Mouse (Mus musculus) stomach, embryonic 14.5 days (tissue): ENCODE measurements around the gene Fstl3. TPM values are rescaled to one million over a fixed set of nuclear protein-coding genes. Genes with fewer than 3 reads are reported as not detected.

Experiments used
- ATAC-seq: fragments of 200-750 bp; cut with Nextera tagmentation; 2 replicates; pipeline ENCODE4 v1.8.0; 2017; ENCODE audit warnings: low read depth, moderate TSS enrichment; ENCODE audit not compliant: insufficient number of reproducible peaks, insufficient read depth, low FRiP score
- H3K27ac ChIP-seq: fragments of 300-500 bp; sonication (generic); 2 replicates; pipeline ENCODE4 v1.5.1; 2014; ENCODE audit warnings: mild to moderate bottlenecking, low read length, moderate library complexity, mixed read lengths
- H3K27me3 ChIP-seq: fragments of 300-500 bp; sonication (generic); 2 replicates; pipeline ENCODE4 v1.6.1; 2014; ENCODE audit warnings: low read length, control low read depth, mixed read lengths; ENCODE audit not compliant: control insufficient read depth, insufficient read depth
- H3K36me3 ChIP-seq: fragments of 300-500 bp; sonication (generic); 2 replicates; pipeline ENCODE4 v1.6.1; 2014; ENCODE audit warnings: mild to moderate bottlenecking, control low read depth, low read length, moderate library complexity, mixed read lengths; ENCODE audit not compliant: control insufficient read depth, insufficient read depth
- H3K4me1 ChIP-seq: fragments of 300-500 bp; sonication (generic); 2 replicates; pipeline ENCODE4 v1.6.1; 2014; ENCODE audit warnings: low read length, control low read depth, mixed read lengths; ENCODE audit not compliant: control insufficient read depth, insufficient read depth
- H3K4me2 ChIP-seq: fragments of 300-500 bp; sonication (generic); replicated peaks from 2 replicates; pipeline ENCODE4 v1.6.1; 2014; ENCODE audit warnings: low read depth, low read length, control low read depth
- H3K4me3 ChIP-seq: fragments of 300-500 bp; sonication (generic); 2 replicates; pipeline ENCODE4 v1.5.1; 2014; ENCODE audit warnings: low read depth, low read length, control low read depth
- H3K9ac ChIP-seq: fragments of 300-500 bp; sonication (generic); replicated peaks from 2 replicates; pipeline ENCODE4 v1.6.1; 2014; ENCODE audit warnings: low read depth, mild to moderate bottlenecking, control low read depth, low read length, moderate library complexity, mixed read lengths
- H3K9me3 ChIP-seq: fragments of 300-500 bp; sonication (generic); 2 replicates; pipeline ENCODE4 v1.6.1; 2016; ENCODE audit warnings: low read depth, low read length, control low read depth; ENCODE audit not compliant: control insufficient read depth
- WGBS: fragments of 180-500 bp; shearing (Covaris S2); extraction: QIAGEN DNeasy Blood & Tissue Kit; methylation state at CpG from one replicate; pipeline ENCODE4 v1.1.7; 2014; 5-methylcytosine and 5-hydroxymethylcytosine counted together
- polyA plus RNA-seq: library from polyadenylated mRNA; unstranded; fragments of >200 nt; fragmentation: Nextera tagmentation; extraction: Ambion mirVana; gene quantifications from 2 replicates; pipeline ENCODE4 v1.2.1, GENCODE M21; 2014

Fstl3 gene
- polyA plus RNA-seq, 1 experiment from 2014 or later = 9.0 TPM

- Histone ChIP-seq H3K36me3 (peaks cover 9% of the 10 kb centered on the region; the same call in 1 of the 2 replicates), H3K4me2 (no peak overlapping the region), H3K27ac (no peak overlapping the region), H3K9ac (no peak overlapping the region), H3K4me1 (peaks cover 30% of the 10 kb centered on the region), H3K4me3 (no peak overlapping the region), H3K27me3 (no peaks in the 10 kb centered on the region), H3K9me3 (no peaks in the 10 kb centered on the region)
- no peak for ATAC-seq
- 86% methylated on average over 9 of the region's 9 CpGs for WGBS
Observed at GRCm38 (mm10) chr10:79806331-79806730, 29.3 kb downstream of the Fstl3 start.

- H3K9me3 ChIP-seq = no peaks in the 10 kb centered on the region
- 71% methylated on average over 10 of the region's 10 CpGs for WGBS
- H3K36me3 ChIP-seq = peaks cover 9% of the 10 kb centered on the region; the same call in 1 of the 2 replicates
- H3K27me3 ChIP-seq = no peaks in the 10 kb centered on the region
- no peak overlapping the region for H3K9ac ChIP-seq
- peaks cover 29% of the 10 kb centered on the region for H3K4me1 ChIP-seq
- ATAC-seq = peak; percentile 29; the same call in 1 of the 2 replicates
- no peak overlapping the region for H3K4me3 ChIP-seq
- H3K27ac ChIP-seq = no peak overlapping the region
- H3K4me2 ChIP-seq = no peak overlapping the region
Observed at GRCm38 (mm10) chr10:79806972-79807371, 29.9 kb downstream of the Fstl3 start.

GRCm38 (mm10) chr10:79807826-79808225 lies 30.8 kb downstream of the Fstl3 start:
- peaks cover 21% of the 10 kb centered on the region for H3K4me1 ChIP-seq
- H3K27me3 ChIP-seq = no peaks in the 10 kb centered on the region
- peak overlapping the region; percentile 12; the same call in 1 of the 2 replicates for H3K27ac ChIP-seq
- no peak overlapping the region for H3K9ac ChIP-seq
- H3K4me2 ChIP-seq = no peak overlapping the region
- no peak overlapping the region for H3K4me3 ChIP-seq
- peaks cover 9% of the 10 kb centered on the region; the same call in 1 of the 2 replicates for H3K36me3 ChIP-seq
- WGBS = 69% methylated on average over 11 of the region's 11 CpGs
- no peaks in the 10 kb centered on the region for H3K9me3 ChIP-seq
- ATAC-seq = no peak

- peaks cover 9% of the 10 kb centered on the region; the same call in 1 of the 2 replicates for H3K36me3 ChIP-seq
Observed at GRCm38 (mm10) chr10:79808728-79809127, 31.7 kb downstream of the Fstl3 start.

GRCm38 (mm10) chr10:79811736-79812637 lies 34.9 kb downstream of the Fstl3 start:
- no peak for ATAC-seq
- Histone ChIP-seq H3K27ac (no peak overlapping the region), H3K9ac (no peak overlapping the region), H3K4me2 (no peak overlapping the region), H3K9me3 (no peaks in the 10 kb centered on the region), H3K27me3 (no peaks in the 10 kb centered on the region), H3K36me3 (peaks cover 9% of the 10 kb centered on the region; the same call in 1 of the 2 replicates), H3K4me1 (no peaks in the 10 kb centered on the region), H3K4me3 (no peak overlapping the region)
- 28% methylated on average over 15 of the region's 15 CpGs for WGBS

More at GRCm38 (mm10) chr10:79808728-79809127, 31.7 kb downstream of the Fstl3 start:
- Histone ChIP-seq H3K9ac (no peak overlapping the region), H3K9me3 (no peaks in the 10 kb centered on the region), H3K4me2 (no peak overlapping the region), H3K4me1 (peaks cover 16% of the 10 kb centered on the region), H3K27ac (no peak overlapping the region), H3K4me3 (no peak overlapping the region), H3K27me3 (no peaks in the 10 kb centered on the region)
- 86% methylated on average over 11 of the region's 11 CpGs for WGBS
- no peak for ATAC-seq

- H3K36me3 ChIP-seq = peaks cover 7% of the 10 kb centered on the region; the same call in 1 of the 2 replicates
Observed at GRCm38 (mm10) chr10:79814271-79814842, 37.3 kb downstream of the Fstl3 start.

GRCm38 (mm10) chr10:79815671-79816494 lies 38.8 kb downstream of the Fstl3 start:
- H3K27ac ChIP-seq = no peak overlapping the region
- no peaks in the 10 kb centered on the region for H3K9me3 ChIP-seq
- H3K27me3 ChIP-seq = no peaks in the 10 kb centered on the region
- peaks cover 1% of the 10 kb centered on the region; the same call in 1 of the 2 replicates for H3K36me3 ChIP-seq
- no peaks in the 10 kb centered on the region for H3K4me1 ChIP-seq
- no peak overlapping the region for H3K4me3 ChIP-seq
- WGBS = 86% methylated on average over 12 of the region's 12 CpGs
- no peak overlapping the region for H3K9ac ChIP-seq
- no peak overlapping the region for H3K4me2 ChIP-seq
- no peak for ATAC-seq

More at GRCm38 (mm10) chr10:79814271-79814842, 37.3 kb downstream of the Fstl3 start:
- Histone ChIP-seq H3K4me2 (no peak overlapping the region), H3K4me3 (no peak overlapping the region), H3K27ac (no peak overlapping the region), H3K9ac (no peak overlapping the region), H3K27me3 (no peaks in the 10 kb centered on the region), H3K9me3 (no peaks in the 10 kb centered on the region), H3K4me1 (no peaks in the 10 kb centered on the region)
- no peak for ATAC-seq
- 85% methylated on average over 5 of the region's 5 CpGs for WGBS

GRCm38 (mm10) chr10:79817111-79817510 lies 40.0 kb downstream of the Fstl3 start:
- Histone ChIP-seq H3K36me3 (no peaks in the 10 kb centered on the region; the same call in 1 of the 2 replicates), H3K4me2 (no peak overlapping the region), H3K27ac (no peak overlapping the region), H3K9me3 (no peaks in the 10 kb centered on the region), H3K27me3 (no peaks in the 10 kb centered on the region), H3K4me3 (no peak overlapping the region), H3K9ac (no peak overlapping the region), H3K4me1 (peaks cover 2% of the 10 kb centered on the region; the same call in 1 of the 2 replicates)
- 73% methylated on average over 2 of the region's 2 CpGs for WGBS
- ATAC-seq = no peak
